Mouse (Mus musculus) hindbrain, embryonic 16.5 days (tissue): ENCODE results near the gene Sstr3. TPM values are rescaled to one million over a fixed set of nuclear protein-coding genes. Genes with fewer than 3 reads are reported as not detected.
A peak's percentile ranks its signal among the peaks of the same experiment; 100 is the strongest.

Source experiments
- ATAC-seq: fragments of 200-750 bp; cut with Nextera tagmentation; 2 replicates; pipeline ENCODE4 v1.8.0; 2017; ENCODE audit warnings: moderate TSS enrichment, moderate library complexity
- H3K27ac ChIP-seq: fragments of 300-500 bp; sonication (generic); 2 replicates; pipeline ENCODE4 v1.5.1; 2014; ENCODE audit warnings: low read depth, mild to moderate bottlenecking, control low read depth, low read length, moderate library complexity
- H3K27me3 ChIP-seq: fragments of 300-500 bp; sonication (generic); replicated peaks from 2 replicates; pipeline ENCODE4 v1.6.1; 2014; ENCODE audit warnings: low read length; ENCODE audit not compliant: control insufficient read depth, insufficient read depth
- H3K36me3 ChIP-seq: fragments of 300-500 bp; sonication (generic); 2 replicates; pipeline ENCODE4 v1.6.1; 2014; ENCODE audit warnings: mild to moderate bottlenecking, low read length, moderate library complexity, mixed read lengths; ENCODE audit not compliant: control insufficient read depth, insufficient read depth
- H3K4me1 ChIP-seq: fragments of 300-500 bp; sonication (generic); 2 replicates; pipeline ENCODE4 v1.6.1; 2014; ENCODE audit warnings: low read depth, low read length; ENCODE audit not compliant: control insufficient read depth, insufficient read depth
- H3K4me2 ChIP-seq: fragments of 300-500 bp; sonication (generic); 2 replicates; pipeline ENCODE4 v1.6.1; 2014; ENCODE audit warnings: mild to moderate bottlenecking, low read length, control low read depth, moderate library complexity
- H3K4me3 ChIP-seq: fragments of 300-500 bp; sonication (generic); 2 replicates; pipeline ENCODE4 v1.5.1; 2014; ENCODE audit warnings: mild to moderate bottlenecking, low read length, control low read depth, moderate library complexity
- H3K9ac ChIP-seq: fragments of 300-500 bp; sonication (generic); 2 replicates; pipeline ENCODE4 v1.6.1; 2014; ENCODE audit warnings: low read depth, mild to moderate bottlenecking, control low read depth, low read length, moderate library complexity
- H3K9me3 ChIP-seq: fragments of 300-500 bp; sonication (generic); 2 replicates; pipeline ENCODE4 v1.6.1; 2014; ENCODE audit warnings: mild to moderate bottlenecking, low read length, moderate library complexity; ENCODE audit not compliant: control insufficient read depth
- WGBS: fragments of 180-500 bp; shearing (Covaris S2); extraction: QIAGEN DNeasy Blood & Tissue Kit; methylation state at CpG from one replicate; pipeline ENCODE4 v1.1.7; 2014; 5-methylcytosine and 5-hydroxymethylcytosine counted together
- polyA plus RNA-seq: library from polyadenylated mRNA; unstranded; fragments of >200 nt; fragmentation: Nextera tagmentation; extraction: Ambion mirVana; gene quantifications from 2 replicates; pipeline ENCODE4 v1.2.1, GENCODE M21; 2015

Gene Sstr3
- polyA plus RNA-seq, 1 experiment from 2014 or later, result 1.1 TPM

DNA sequence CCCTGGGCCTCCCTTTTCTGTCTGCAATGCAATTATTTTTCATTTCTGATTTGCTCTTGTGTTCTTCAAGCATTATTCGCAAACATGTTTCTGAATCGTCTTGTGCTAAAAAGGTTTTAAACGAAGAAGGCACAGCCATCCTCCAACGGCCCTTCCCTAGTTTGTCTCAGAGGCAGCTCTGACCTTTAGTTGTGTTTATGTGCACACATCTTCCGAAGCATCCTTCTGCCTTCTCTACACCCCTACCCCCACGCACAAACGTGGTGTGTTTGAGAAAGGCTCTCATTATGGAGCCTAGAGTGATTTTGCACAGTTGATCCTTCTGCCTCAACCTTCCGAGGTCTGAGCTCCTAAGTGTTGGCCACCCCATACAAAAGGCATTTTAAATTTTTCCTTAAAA, 4.2 kb upstream of the Sstr3 start:
- Histone ChIP-seq H3K4me3 (no peak overlapping the region), H3K27me3 (no peaks in the 10 kb centered on the region)
- WGBS, result 69% methylated on average over 8 of the region's 8 CpGs

DNA sequence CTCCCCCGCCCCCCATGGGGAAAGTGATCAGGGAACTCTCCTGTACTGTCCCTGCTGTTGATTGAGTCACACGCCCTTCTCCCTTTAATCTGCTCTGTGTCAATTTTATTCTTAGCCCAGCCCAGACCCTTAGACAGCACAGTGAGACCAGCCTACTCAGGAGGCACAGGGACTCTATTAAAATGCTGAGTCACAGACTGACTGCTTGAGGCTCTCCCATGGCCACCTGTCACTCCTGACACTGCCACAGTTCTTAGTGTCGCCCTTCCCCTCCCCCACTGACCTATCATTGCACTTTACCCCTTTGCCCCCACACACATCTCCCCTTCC, 3.8 kb upstream of the Sstr3 start:
- Histone ChIP-seq H3K9me3 (peaks cover 14% of the 10 kb centered on the region), H3K4me3 (no peak overlapping the region), H3K36me3 (no peaks in the 10 kb centered on the region), H3K4me1 (peaks cover 9% of the 10 kb centered on the region), H3K27ac (no peak overlapping the region), H3K27me3 (no peaks in the 10 kb centered on the region), H3K9ac (no peak overlapping the region), H3K4me2 (no peak overlapping the region)
- WGBS, result 36% methylated on average over 3 of the region's 3 CpGs
- ATAC-seq, result no peak

More for the DNA sequence above, 4.2 kb upstream of the Sstr3 start:
- peaks cover 9% of the 10 kb centered on the region for H3K4me1 ChIP-seq
- ATAC-seq, result no peak
- no peaks in the 10 kb centered on the region for H3K36me3 ChIP-seq
- no peak overlapping the region for H3K9ac ChIP-seq
- no peak overlapping the region for H3K4me2 ChIP-seq
- no peak overlapping the region for H3K27ac ChIP-seq
- H3K9me3 ChIP-seq, result peaks cover 14% of the 10 kb centered on the region

DNA sequence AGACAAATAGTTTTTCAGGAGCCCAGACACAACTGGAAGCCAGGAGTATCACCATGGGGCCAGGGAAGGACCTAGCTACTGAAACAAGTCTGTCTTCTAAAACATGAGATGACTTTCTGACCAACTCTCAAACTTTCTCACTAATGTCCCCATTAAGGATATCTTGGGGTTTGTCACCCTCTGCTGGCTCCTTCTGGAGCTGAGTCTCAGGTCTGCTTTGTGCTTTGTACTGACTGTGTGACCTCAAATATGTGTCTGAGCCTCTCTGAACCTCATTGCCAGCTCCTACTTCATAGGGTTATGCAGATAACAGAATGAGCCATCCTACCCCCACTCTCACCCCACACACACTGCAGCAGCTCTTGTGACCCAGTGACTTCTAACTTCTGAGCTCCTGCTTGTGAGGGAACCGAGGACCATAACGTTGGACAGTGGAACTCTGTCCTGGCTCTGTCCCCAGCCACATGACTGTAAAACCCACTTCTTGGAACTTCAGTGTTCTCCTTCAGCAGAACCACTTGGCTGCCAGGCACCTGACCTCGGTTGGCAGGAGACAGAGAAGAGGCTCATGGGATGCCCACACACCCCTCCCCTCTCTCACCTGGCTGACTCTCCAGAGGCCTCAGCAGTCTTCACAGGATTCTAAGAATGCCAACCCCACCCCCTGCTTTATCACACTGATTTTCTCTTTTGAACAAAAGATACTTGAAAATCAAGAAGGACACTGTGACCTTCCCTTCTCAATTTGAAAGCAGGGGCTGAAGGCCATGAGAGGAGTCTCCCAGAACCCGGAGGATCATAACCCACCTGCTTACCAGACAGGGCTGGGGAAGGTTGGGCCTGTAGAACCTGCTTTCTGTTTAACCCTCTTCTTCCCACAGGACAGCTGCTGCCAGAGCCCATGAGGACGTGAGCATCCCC, 3.2 kb upstream of the Sstr3 start:
- 53% methylated on average over 5 of the region's 5 CpGs for WGBS
- H3K27me3 ChIP-seq, result no peaks in the 10 kb centered on the region
- peaks cover 7% of the 10 kb centered on the region for H3K9me3 ChIP-seq
- peaks cover 9% of the 10 kb centered on the region for H3K4me1 ChIP-seq
- no peaks in the 10 kb centered on the region for H3K36me3 ChIP-seq
- H3K27ac ChIP-seq, result no peak overlapping the region
- H3K9ac ChIP-seq, result no peak overlapping the region
- no peak for ATAC-seq
- H3K4me2 ChIP-seq, result no peak overlapping the region
- no peak overlapping the region for H3K4me3 ChIP-seq

DNA sequence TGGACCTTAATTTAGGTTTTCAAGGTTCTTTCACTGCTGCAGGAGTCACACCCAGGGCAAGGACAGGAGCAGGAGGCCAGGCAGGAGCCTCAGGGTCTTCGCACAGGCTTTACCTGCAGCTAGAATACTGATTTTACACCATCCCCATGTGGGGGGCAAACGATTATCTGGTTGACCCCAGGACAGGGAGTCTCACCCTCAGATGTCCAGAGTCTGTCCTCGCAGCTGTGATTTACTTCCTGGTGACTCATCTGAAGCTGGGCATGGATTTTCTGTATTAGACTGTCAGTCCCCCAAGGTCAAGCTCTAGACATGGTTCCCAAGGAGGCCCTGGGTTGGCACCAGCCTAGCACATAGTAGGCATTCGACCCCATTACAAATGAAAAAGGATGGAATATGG, 1.6 kb upstream of the Sstr3 start:
- H3K9ac ChIP-seq, result no peak overlapping the region
- H3K4me3 ChIP-seq, result no peak overlapping the region
- 87% methylated on average over 4 of the region's 4 CpGs for WGBS
- no peaks in the 10 kb centered on the region for H3K36me3 ChIP-seq
- H3K27me3 ChIP-seq, result no peaks in the 10 kb centered on the region
- no peak for ATAC-seq
- peaks cover 23% of the 10 kb centered on the region for H3K4me1 ChIP-seq
- H3K9me3 ChIP-seq, result peaks cover under 1% of the 10 kb centered on the region; the same call in 1 of the 2 replicates
- H3K27ac ChIP-seq, result no peak overlapping the region
- no peak overlapping the region for H3K4me2 ChIP-seq

DNA sequence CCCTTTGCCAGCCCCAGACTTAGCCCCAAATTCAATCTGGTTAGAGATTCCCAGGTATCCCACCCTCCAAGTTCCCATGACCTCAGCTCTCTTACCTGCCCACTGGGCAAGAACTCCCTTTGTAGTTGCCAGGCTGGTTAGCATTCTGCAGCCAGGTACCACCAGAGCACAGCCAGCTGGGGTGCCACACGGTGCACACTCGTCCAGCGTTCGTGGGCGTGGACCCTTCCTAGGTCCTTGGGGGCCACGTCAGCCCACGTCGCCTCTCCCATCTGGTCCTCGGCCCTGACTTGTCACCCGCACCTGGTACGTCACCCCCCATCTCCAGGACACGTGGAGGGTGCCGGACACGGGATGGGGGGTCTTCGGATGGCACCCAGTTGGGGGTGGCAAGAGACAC, 444 bp downstream of the Sstr3 start:
- Histone ChIP-seq H3K27me3 (no peaks in the 10 kb centered on the region; the same call in 1 of the 2 replicates), H3K9me3 (no peaks in the 10 kb centered on the region), H3K36me3 (no peaks in the 10 kb centered on the region), H3K4me3 (no peak overlapping the region), H3K27ac (no peak overlapping the region; the same call in 1 of the 2 replicates), H3K9ac (peak overlapping the region; percentile 4; the same call in 1 of the 2 replicates), H3K4me2 (peak overlapping the region; percentile 51; the same call in 1 of the 2 replicates), H3K4me1 (peaks cover 24% of the 10 kb centered on the region)
- 64% methylated on average over 15 of the region's 15 CpGs for WGBS
- no peak for ATAC-seq

DNA sequence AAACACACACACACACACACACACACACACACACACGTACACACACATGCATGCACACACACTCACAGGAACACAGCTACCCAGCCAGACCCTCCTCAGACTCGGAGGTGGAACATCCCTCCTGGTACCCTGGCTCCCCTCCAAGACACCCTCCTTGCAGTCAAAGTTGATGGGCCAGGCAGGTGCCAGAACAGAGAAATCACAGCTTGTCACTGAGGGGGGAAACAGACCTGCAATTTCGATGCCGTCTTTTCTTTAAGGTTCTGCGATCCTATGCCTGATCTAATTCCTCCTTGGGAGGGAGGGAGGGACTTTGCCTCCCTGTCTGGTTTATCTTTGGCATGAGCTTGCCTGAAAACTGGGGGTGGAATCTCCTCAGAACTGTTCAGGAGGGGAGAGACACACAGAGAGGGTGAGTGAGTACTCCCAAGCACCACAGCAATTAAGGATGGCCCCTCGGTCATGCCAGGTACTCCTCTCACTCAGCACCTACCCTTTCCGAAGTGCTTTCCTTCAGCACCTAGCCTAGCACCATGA, 1.6 kb downstream of the Sstr3 start:
- ATAC-seq, result no peak
- Histone ChIP-seq H3K36me3 (no peaks in the 10 kb centered on the region), H3K4me3 (no peak overlapping the region), H3K9ac (no peak overlapping the region), H3K4me2 (no peak overlapping the region), H3K27ac (no peak overlapping the region), H3K9me3 (no peaks in the 10 kb centered on the region), H3K4me1 (peaks cover 24% of the 10 kb centered on the region), H3K27me3 (no peaks in the 10 kb centered on the region; the same call in 1 of the 2 replicates)
- WGBS, result 60% methylated on average over 7 of the region's 7 CpGs

DNA sequence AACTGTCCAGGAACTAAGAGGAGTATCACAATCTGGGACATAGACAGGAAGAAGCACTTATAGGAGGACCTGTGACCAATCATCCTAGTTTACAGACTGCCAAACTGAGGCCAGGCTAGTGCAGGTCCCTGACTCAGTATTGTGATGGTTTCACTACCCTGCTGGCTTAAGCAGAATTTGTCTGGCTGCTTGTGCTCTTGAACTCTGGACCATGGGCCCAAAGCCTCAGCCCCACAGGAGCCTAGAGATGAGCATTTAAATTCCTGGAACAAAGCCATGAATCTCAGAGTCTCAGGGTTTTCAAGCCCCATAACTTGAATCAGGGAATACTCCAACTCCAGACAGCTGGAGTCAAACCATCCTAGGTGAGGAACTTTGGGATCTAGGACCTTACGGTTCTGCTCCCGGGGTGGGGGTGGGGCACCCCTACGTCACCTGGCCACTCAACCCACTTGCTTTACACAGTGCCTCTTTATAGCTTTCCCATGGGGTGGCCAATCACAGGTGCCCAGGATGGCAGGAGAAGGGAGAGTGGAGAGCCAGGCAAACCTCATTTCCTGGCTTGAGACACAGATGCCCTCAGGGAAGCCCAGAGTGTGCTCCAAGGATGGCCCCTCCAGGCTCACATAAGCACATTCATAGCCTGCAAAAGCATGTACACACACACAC, 2.3 kb downstream of the Sstr3 start:
- peaks cover 24% of the 10 kb centered on the region for H3K4me1 ChIP-seq
- no peak overlapping the region for H3K9ac ChIP-seq
- no peaks in the 10 kb centered on the region; the same call in 1 of the 2 replicates for H3K27me3 ChIP-seq
- no peaks in the 10 kb centered on the region for H3K9me3 ChIP-seq
- H3K4me3 ChIP-seq, result no peak overlapping the region
- no peak overlapping the region for H3K27ac ChIP-seq
- 74% methylated on average over 3 of the region's 3 CpGs for WGBS
- ATAC-seq, result no peak
- no peaks in the 10 kb centered on the region for H3K36me3 ChIP-seq
- no peak overlapping the region for H3K4me2 ChIP-seq

DNA sequence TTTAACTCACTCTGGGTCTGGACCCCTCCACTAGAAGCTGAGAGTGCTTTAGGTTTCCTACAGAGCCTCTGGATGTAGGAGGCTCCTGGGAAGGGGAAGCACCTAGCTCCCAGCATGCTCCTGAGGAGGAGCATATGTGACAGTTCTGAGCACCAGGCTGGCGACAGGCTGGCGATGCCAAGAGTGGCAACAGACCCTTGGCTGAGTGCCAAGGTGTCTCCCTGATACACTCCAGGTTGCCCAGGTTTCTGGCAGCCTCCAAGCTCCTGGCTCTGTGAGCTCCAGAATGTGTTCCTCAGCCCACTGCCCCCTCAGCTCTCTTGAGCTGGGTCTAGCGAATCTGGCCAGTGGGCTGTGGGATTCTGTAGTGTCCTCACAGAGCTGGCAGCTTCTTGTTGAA, 2.9 kb downstream of the Sstr3 start:
- Histone ChIP-seq H3K4me3 (no peak overlapping the region), H3K36me3 (no peaks in the 10 kb centered on the region), H3K9ac (peak overlapping the region; percentile 45; the same call in 1 of the 2 replicates), H3K9me3 (no peaks in the 10 kb centered on the region), H3K4me1 (peaks cover 24% of the 10 kb centered on the region), H3K27me3 (no peaks in the 10 kb centered on the region; the same call in 1 of the 2 replicates), H3K4me2 (no peak overlapping the region), H3K27ac (no peak overlapping the region)
- ATAC-seq, result no peak
- 54% methylated on average over 3 of the region's 3 CpGs for WGBS

DNA sequence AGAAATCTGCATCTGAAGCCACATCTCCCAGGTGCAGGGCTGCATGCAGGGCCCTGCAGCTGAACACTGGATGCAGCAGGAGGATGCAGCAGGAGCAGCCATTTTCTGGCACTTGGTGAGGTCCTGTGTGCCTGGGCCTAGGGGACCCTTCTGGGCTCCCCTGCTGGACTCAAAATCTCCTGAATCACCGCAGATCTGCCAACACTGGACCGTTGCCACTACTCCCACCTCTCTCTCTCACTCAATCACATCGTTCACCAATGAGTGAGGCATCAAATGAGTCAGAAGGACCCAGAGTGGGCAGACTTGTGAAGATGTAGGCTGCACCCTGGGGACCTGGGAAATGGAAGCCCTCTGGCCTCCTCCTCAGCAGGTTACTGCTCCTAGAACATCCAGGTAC, 3.4 kb downstream of the Sstr3 start:
- no peak for ATAC-seq
- WGBS, result 63% methylated on average over 3 of the region's 3 CpGs

More for the DNA sequence above, 3.4 kb downstream of the Sstr3 start:
- no peaks in the 10 kb centered on the region for H3K9me3 ChIP-seq
- H3K4me3 ChIP-seq, result no peak overlapping the region
- no peak overlapping the region for H3K27ac ChIP-seq
- H3K27me3 ChIP-seq, result no peaks in the 10 kb centered on the region; the same call in 1 of the 2 replicates
- H3K4me2 ChIP-seq, result no peak overlapping the region
- peaks cover 24% of the 10 kb centered on the region for H3K4me1 ChIP-seq
- H3K9ac ChIP-seq, result no peak overlapping the region
- no peaks in the 10 kb centered on the region for H3K36me3 ChIP-seq
